Mouse (Mus musculus) cortical plate, adult 2 months (tissue): ENCODE results near the gene Med12l.

Experiments
- CTCF ChIP-seq: fragments of 200-500 bp; IDR thresholded peaks from 2 replicates; pipeline ENCODE4 v1.5.1; 2011; ENCODE audit warnings: mild to moderate bottlenecking, control low read depth, low read length; ENCODE audit not compliant: insufficient read depth; ENCODE audit errors: extremely low read depth
- POLR2A ChIP-seq: fragments of 200-500 bp; IDR thresholded peaks from 2 replicates; pipeline ENCODE4 v1.6.1; 2011; ENCODE audit warnings: mild to moderate bottlenecking, low read length, control low read depth; ENCODE audit not compliant: insufficient read depth; ENCODE audit errors: extremely low read depth

DNA sequence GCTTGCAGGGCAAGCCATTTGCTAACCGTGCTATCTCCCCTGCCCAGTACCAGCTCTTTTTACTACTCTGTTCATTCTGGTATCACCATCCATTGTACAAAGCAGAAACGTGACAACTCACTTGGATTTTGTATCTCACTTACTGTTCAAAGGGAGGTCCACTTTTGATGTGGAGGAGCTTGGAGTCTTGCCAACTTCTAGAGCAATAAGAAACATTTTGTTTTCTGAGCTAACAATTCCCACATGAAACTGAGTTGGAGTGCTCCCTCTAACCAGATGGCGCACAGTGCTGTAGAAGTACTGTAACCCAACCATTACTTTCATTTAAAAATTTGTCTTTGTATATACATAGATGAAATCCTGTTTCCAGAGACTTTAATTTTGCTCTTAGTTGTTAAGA is 225.3 kb downstream of the Med12l start:
- TF ChIP-seq CTCF (no peak), POLR2A (no peak)
